Mouse (Mus musculus): ENCODE results near the gene Cnn2.

DNA sequence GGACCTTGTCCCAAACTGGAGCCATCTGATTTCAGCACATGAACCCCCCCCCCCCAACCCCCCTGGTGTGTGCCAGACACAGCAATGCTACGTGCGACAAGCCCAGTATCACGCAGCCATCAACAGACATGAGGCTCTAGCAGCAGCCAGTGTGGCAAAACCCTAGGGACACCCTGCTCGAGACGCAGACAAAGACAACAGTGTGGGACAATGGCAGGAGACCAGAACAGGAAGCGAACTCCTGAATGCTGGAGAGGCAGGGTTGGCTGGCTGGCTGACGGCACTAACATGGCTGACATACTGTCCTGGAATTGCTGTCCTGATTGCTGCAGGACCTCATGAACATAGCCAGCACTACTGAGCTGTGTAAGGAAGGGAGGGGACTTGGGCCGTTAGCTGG lies 46.8 kb downstream of the Cnn2 start:
- TF ChIP-seq CTCF (IDR thresholded peaks at IDR 0.05; ENCODE audit: insufficient read depth, low read length): no peak
- no peak; the same call in 1 of the 2 replicates for TF ChIP-seq POLR2A (IDR thresholded peaks at IDR 0.05; ENCODE audit: borderline replicate concordance, extremely low read depth, low read depth, low read length)
